Mouse (Mus musculus) forebrain, embryonic 13.5 days (tissue): Measurements from ENCODE around the gene Hist1h4i. TPM values are rescaled to one million over a fixed set of nuclear protein-coding genes. Genes with fewer than 3 reads are reported as not detected.

Experiments
- ATAC-seq: fragments of 200-750 bp; cut with Nextera tagmentation; 2 replicates; pipeline ENCODE4 v1.8.0; 2017
- H3K27ac ChIP-seq: fragments of 300-500 bp; sonication (generic); 2 replicates; pipeline ENCODE4 v1.5.1; 2015; ENCODE audit warnings: inconsistent platforms, mild to moderate bottlenecking, moderate library complexity
- H3K27me3 ChIP-seq: fragments of 300-500 bp; sonication (generic); 2 replicates; pipeline ENCODE4 v1.6.1; 2015; ENCODE audit warnings: mild to moderate bottlenecking, inconsistent platforms
- H3K36me3 ChIP-seq: fragments of 300-500 bp; sonication (generic); 2 replicates; pipeline ENCODE4 v1.6.1; 2015; ENCODE audit warnings: mild to moderate bottlenecking, inconsistent platforms; ENCODE audit not compliant: poor library complexity, severe bottlenecking
- H3K4me1 ChIP-seq: fragments of 300-500 bp; sonication (generic); 2 replicates; pipeline ENCODE4 v1.6.1; 2015; ENCODE audit warnings: inconsistent platforms
- H3K4me2 ChIP-seq: fragments of 300-500 bp; sonication (generic); 2 replicates; pipeline ENCODE4 v1.6.1; 2015; ENCODE audit warnings: inconsistent platforms, mild to moderate bottlenecking, moderate library complexity
- H3K4me3 ChIP-seq: fragments of 300-500 bp; sonication (generic); 2 replicates; pipeline ENCODE4 v1.5.1; 2015; ENCODE audit warnings: mild to moderate bottlenecking, inconsistent platforms
- H3K9ac ChIP-seq: fragments of 300-500 bp; sonication (generic); 2 replicates; pipeline ENCODE4 v1.6.1; 2015; ENCODE audit warnings: mild to moderate bottlenecking, inconsistent platforms
- H3K9me3 ChIP-seq: fragments of 300-500 bp; sonication (generic); replicated peaks from 2 replicates; pipeline ENCODE4 v1.6.1; 2016; ENCODE audit warnings: inconsistent platforms
- WGBS: fragments of 180-500 bp; shearing (Covaris S2); methylation state at CpG from one replicate; pipeline ENCODE4 v1.1.7; 2015; 5-methylcytosine and 5-hydroxymethylcytosine counted together
- polyA plus RNA-seq: library from polyadenylated mRNA; unstranded; fragments of >200 nt; fragmentation: Nextera tagmentation; extraction: Ambion mirVana; gene quantifications from 2 replicates; pipeline ENCODE4 v1.2.1, GENCODE M21; 2015

Hist1h4i gene
- polyA plus RNA-seq, 1 experiment from 2014 or later = 42.8 TPM

GRCm38 (mm10) chr13:22019934-22020835 is 21.0 kb downstream of the Hist1h4i start:
- Histone ChIP-seq H3K9me3 (no peaks in the 10 kb centered on the region), H3K27ac (no peak overlapping the region), H3K9ac (peak overlapping the region; percentile 21), H3K4me3 (peak overlapping the region; percentile 46), H3K36me3 (no peaks in the 10 kb centered on the region), H3K4me1 (peaks cover 17% of the 10 kb centered on the region), H3K27me3 (peaks cover 44% of the 10 kb centered on the region), H3K4me2 (peak overlapping the region; percentile 63)
- peak; percentile 39; the same call in 1 of the 2 replicates for ATAC-seq
- WGBS = under 1% methylated on average over 44 of the region's 44 CpGs

- peak; percentile 60; the same call in 1 of the 2 replicates for ATAC-seq
- Histone ChIP-seq H3K9ac (no peak overlapping the region), H3K4me2 (no peak overlapping the region), H3K4me3 (no peak overlapping the region), H3K4me1 (peaks cover 11% of the 10 kb centered on the region; the same call in 1 of the 2 replicates), H3K36me3 (no peaks in the 10 kb centered on the region), H3K27me3 (peaks cover 82% of the 10 kb centered on the region), H3K27ac (no peak overlapping the region), H3K9me3 (no peaks in the 10 kb centered on the region)
- WGBS = 14% methylated on average over 27 of the region's 27 CpGs
These were observed 25.4 kb downstream of the Hist1h4i start for GRCm38 (mm10) chr13:22015479-22016450.

- Histone ChIP-seq H3K9ac (no peak overlapping the region), H3K27ac (no peak overlapping the region), H3K9me3 (no peaks in the 10 kb centered on the region), H3K4me1 (peaks cover 3% of the 10 kb centered on the region; the same call in 1 of the 2 replicates), H3K4me2 (peak overlapping the region; percentile 38), H3K27me3 (peaks cover 89% of the 10 kb centered on the region), H3K36me3 (no peaks in the 10 kb centered on the region), H3K4me3 (peak overlapping the region; percentile 13)
- ATAC-seq = no peak
- WGBS = 14% methylated on average over 17 of the region's 17 CpGs
These were observed 26.7 kb downstream of the Hist1h4i start for GRCm38 (mm10) chr13:22014411-22014845.

DNA sequence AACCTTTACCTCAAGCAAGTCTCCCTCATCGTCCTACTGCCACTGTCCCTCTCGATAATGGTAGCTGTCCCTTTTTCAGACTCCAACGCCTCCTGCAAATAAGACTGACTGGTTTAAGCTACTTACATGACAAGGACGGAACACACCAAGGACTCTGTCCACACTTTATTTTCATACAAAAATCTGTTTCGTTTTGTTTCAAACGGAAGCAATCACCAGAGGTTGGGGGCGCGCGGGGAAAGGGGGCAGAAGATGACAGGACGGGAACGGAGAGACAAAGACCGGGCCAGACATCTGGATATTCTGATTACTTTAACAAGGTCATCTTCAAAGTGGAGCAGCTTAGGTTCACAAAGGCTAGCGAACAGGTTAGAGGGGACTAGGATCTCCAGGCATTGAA is 27.4 kb downstream of the Hist1h4i start:
- Histone ChIP-seq H3K9me3 (no peaks in the 10 kb centered on the region), H3K4me2 (no peak overlapping the region), H3K4me1 (peaks cover 3% of the 10 kb centered on the region; the same call in 1 of the 2 replicates), H3K27ac (no peak overlapping the region), H3K9ac (no peak overlapping the region), H3K27me3 (peaks cover 89% of the 10 kb centered on the region), H3K36me3 (no peaks in the 10 kb centered on the region), H3K4me3 (no peak overlapping the region)
- WGBS = 17% methylated on average over 13 of the region's 13 CpGs
- no peak for ATAC-seq

- Histone ChIP-seq H3K4me2 (no peak within 1 kb of the TSS), H3K9me3 (no peaks in the 10 kb centered on the region), H3K9ac (no peak within 1 kb of the TSS), H3K27me3 (peaks cover 94% of the 10 kb centered on the region), H3K4me1 (peaks cover 23% of the 10 kb centered on the region), H3K36me3 (no peaks in the 10 kb centered on the region), H3K4me3 (no peak within 1 kb of the TSS), H3K27ac (no peak within 1 kb of the TSS)
- WGBS = 36% methylated on average over 7 of the region's 7 CpGs
- ATAC-seq = no peak
These were observed 31.5 kb downstream of the Hist1h4i start, which contains the start of gene Prss16 for GRCm38 (mm10) chr13:22009642-22010041. Prss16 (minus strand) TSS chr13:22009742.

DNA sequence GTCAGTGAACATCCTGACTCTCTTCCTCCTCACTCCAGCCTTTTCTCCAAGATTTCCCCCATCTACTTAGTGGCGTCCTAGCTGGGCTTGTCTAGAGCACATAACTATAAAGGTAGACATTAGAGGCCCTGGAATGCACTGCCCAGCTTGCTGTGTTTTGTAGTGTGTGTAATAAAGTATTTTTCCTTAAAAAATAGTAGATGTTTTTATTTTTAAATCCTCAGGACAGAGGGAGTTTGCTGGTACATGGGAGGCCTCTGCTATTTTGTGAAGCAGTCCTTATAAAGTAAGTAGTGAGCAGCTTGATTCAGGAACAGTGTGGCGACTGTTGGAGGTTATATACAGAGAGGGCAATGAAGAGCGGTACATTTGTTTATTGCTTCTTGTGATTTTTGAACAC is 32.5 kb downstream of the Hist1h4i start:
- Histone ChIP-seq H3K9ac (no peak overlapping the region), H3K9me3 (no peaks in the 10 kb centered on the region), H3K27ac (no peak overlapping the region), H3K4me1 (peaks cover 20% of the 10 kb centered on the region), H3K27me3 (peaks cover 94% of the 10 kb centered on the region), H3K4me3 (no peak overlapping the region), H3K4me2 (no peak overlapping the region), H3K36me3 (no peaks in the 10 kb centered on the region)
- WGBS = 73% methylated on average over 3 of the region's 3 CpGs
- no peak for ATAC-seq

- Histone ChIP-seq H3K36me3 (no peaks in the 10 kb centered on the region), H3K9me3 (no peaks in the 10 kb centered on the region), H3K4me3 (no peak overlapping the region), H3K9ac (no peak overlapping the region), H3K27me3 (peaks cover 96% of the 10 kb centered on the region), H3K27ac (no peak overlapping the region), H3K4me2 (no peak overlapping the region), H3K4me1 (peaks cover 20% of the 10 kb centered on the region)
- no peak for ATAC-seq
- WGBS = 54% methylated on average over 7 of the region's 7 CpGs
These were observed 33.3 kb downstream of the Hist1h4i start for GRCm38 (mm10) chr13:22007872-22008271.

DNA sequence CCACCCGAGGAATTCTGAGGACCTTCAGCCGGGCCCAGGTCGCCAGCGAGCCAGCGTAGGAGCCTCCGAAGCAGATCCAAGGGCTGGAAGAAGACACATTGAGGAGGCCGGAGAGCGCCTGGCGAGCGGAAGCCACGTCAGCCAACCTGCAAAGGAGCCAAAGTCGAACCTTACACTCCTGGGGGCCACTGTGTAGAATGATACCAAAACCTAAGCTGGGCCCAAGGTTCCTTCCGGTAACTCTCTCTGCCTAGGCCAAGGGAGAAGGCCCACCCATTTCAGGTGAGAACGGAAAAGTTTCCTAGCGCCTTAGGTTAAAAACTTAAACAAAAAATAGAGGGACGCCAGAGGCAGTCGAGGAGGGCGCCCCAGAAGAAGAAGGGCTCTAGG is 34.0 kb downstream of the Hist1h4i start:
- Histone ChIP-seq H3K4me1 (peaks cover 20% of the 10 kb centered on the region), H3K4me3 (peak overlapping the region; percentile 46), H3K9me3 (no peaks in the 10 kb centered on the region), H3K36me3 (no peaks in the 10 kb centered on the region), H3K4me2 (peak overlapping the region; percentile 84), H3K27ac (no peak overlapping the region), H3K9ac (peak overlapping the region; percentile 45; the same call in 1 of the 2 replicates), H3K27me3 (peaks cover 96% of the 10 kb centered on the region)
- 2% methylated on average over 18 of the region's 18 CpGs for WGBS
- no peak for ATAC-seq

- Histone ChIP-seq H3K4me2 (peak overlapping the region; percentile 84), H3K9me3 (no peaks in the 10 kb centered on the region), H3K27ac (no peak overlapping the region), H3K36me3 (no peaks in the 10 kb centered on the region), H3K4me1 (peaks cover 20% of the 10 kb centered on the region), H3K9ac (peak overlapping the region; percentile 60; the same call in 1 of the 2 replicates), H3K27me3 (peaks cover 98% of the 10 kb centered on the region), H3K4me3 (peak overlapping the region; percentile 46)
- peak; percentile 79 for ATAC-seq
- WGBS = 1% methylated on average over 38 of the region's 38 CpGs
These were observed 34.6 kb downstream of the Hist1h4i start for GRCm38 (mm10) chr13:22006334-22007120.

DNA sequence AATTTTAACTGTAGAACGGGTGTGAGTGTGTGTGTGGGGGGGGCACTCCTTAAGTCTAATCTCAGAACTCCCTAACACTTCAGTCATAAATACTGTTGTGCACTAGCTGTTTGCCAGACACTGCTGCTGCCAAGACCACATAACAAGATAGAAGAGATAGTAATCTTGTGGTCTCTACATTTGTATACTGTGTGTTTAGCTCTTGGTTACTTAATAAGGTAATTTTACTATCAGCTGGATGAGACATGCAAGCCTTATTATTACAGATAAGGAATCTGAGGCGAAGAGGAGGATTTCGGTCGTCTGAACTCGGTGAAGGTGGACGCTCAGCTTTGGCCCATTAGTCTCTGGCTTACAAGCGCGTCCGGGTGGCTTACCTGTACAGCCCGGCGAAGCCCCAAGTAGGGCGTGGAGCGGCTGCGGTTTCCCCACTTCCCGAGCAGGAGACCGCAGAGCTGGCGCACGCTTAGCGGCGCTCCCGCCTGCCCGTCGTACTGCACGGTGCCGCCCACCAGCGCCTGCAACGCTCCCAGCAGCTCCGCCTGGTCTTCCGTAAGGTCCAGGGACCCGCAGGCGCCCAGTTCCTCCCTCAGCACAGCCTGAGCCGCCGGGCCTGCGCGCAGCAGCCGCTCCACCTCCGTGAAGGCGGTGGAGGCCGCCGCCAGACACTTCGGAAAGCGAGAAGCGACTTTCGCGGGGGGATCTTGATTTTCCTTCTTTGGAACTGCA is 35.4 kb downstream of the Hist1h4i start:
- ATAC-seq = peak; percentile 76
- WGBS = under 1% methylated on average over 45 of the region's 45 CpGs
- H3K4me1 ChIP-seq = peaks cover 20% of the 10 kb centered on the region
- no peaks in the 10 kb centered on the region for H3K36me3 ChIP-seq
- H3K9me3 ChIP-seq = no peaks in the 10 kb centered on the region
- H3K9ac ChIP-seq = peak overlapping the region; percentile 60
- H3K27ac ChIP-seq = no peak overlapping the region
- H3K4me2 ChIP-seq = peak overlapping the region; percentile 84
- peak overlapping the region; percentile 46 for H3K4me3 ChIP-seq
- peaks cover 100% of the 10 kb centered on the region for H3K27me3 ChIP-seq
